Mouse (Mus musculus) monocyte, adult 2 months (primary cell): ENCODE measurements at regions not wholly inside any gene's neighbourhood (a gene's known extent, or its start where the extent isn't known, plus 50 kb on each side); places are given as distances from the start of the nearest gene placed in this dataset.

ENCODE experiments used
- DNase-seq, 2 experiments: peaks; one replicate each; pipeline ENCODE4 v3.0.0; 2022; ENCODE audit warnings: low spot score in 2 of 2, low read depth in 1 of 2

GRCm38 (mm10) chr2:78804931-78805330 is 63.0 kb upstream of the Ube2e3 start:
- DNase-seq: no peak

GRCm38 (mm10) chr2:78803543-78803942 is 64.4 kb upstream of the Ube2e3 start:
- no peak for DNase-seq

- DNase-seq: no peak
These were observed 72.5 kb upstream of the Ube2e3 start for GRCm38 (mm10) chr2:78795446-78795845.

- DNase-seq: no peak
These were observed 73.2 kb upstream of the Ube2e3 start for GRCm38 (mm10) chr2:78794734-78795133.

- DNase-seq: no peak
These were observed 78.8 kb upstream of the Ube2e3 start for GRCm38 (mm10) chr2:78789124-78789523.

- DNase-seq: no peak
These were observed 79.7 kb upstream of the Ube2e3 start for GRCm38 (mm10) chr2:78788222-78788621.

- DNase-seq: no peak
These were observed 88.0 kb upstream of the Ube2e3 start for GRCm38 (mm10) chr2:78779949-78780348.

- no peak for DNase-seq
These were observed 90.3 kb upstream of the Ube2e3 start for GRCm38 (mm10) chr2:78777589-78777988.

- DNase-seq: no peak
These were observed 113.6 kb upstream of the Ube2e3 start for GRCm38 (mm10) chr2:78754362-78754761.

- DNase-seq: no peak
These were observed 114.0 kb upstream of the Ube2e3 start for GRCm38 (mm10) chr2:78753918-78754317.

- DNase-seq: no peak
These were observed 137.8 kb upstream of the Ube2e3 start for GRCm38 (mm10) chr2:78730161-78730560.

GRCm38 (mm10) chr2:78726060-78726459 is 141.9 kb upstream of the Ube2e3 start:
- DNase-seq: no peak

GRCm38 (mm10) chr2:78724416-78724815 is 143.5 kb upstream of the Ube2e3 start:
- DNase-seq: no peak

- no peak for DNase-seq
These were observed 144.5 kb upstream of the Ube2e3 start for GRCm38 (mm10) chr2:78723423-78723822.

GRCm38 (mm10) chr2:78722739-78723138 is 145.2 kb upstream of the Ube2e3 start:
- DNase-seq: no peak

GRCm38 (mm10) chr2:78718550-78718949 is 149.4 kb upstream of the Ube2e3 start:
- DNase-seq: no peak

GRCm38 (mm10) chr2:78716157-78716798 is 151.6 kb upstream of the Ube2e3 start:
- no peak for DNase-seq

GRCm38 (mm10) chr2:78694851-78695250 is 173.1 kb upstream of the Ube2e3 start:
- DNase-seq: no peak

- DNase-seq: no peak
These were observed 211.3 kb upstream of the Ube2e3 start for GRCm38 (mm10) chr2:78656668-78657067.

- no peak for DNase-seq
These were observed 212.6 kb upstream of the Ube2e3 start for GRCm38 (mm10) chr2:78655156-78655855.

GRCm38 (mm10) chr2:78651549-78651948 is 216.4 kb upstream of the Ube2e3 start:
- DNase-seq: no peak

- DNase-seq: no peak
These were observed 227.6 kb upstream of the Ube2e3 start for GRCm38 (mm10) chr2:78640361-78640760.

GRCm38 (mm10) chr2:78625264-78625663 is 242.7 kb upstream of the Ube2e3 start:
- DNase-seq: no peak
